Mouse (Mus musculus) heart, embryonic 14.5 days (tissue): ENCODE measurements at regions not wholly inside any gene's neighbourhood (a gene's known extent, or its start where the extent isn't known, plus 50 kb on each side); places are given as distances from the start of the nearest gene placed in this dataset.

Source experiments
- ATAC-seq: fragments of 200-750 bp; cut with Nextera tagmentation; 2 replicates; pipeline ENCODE4 v1.8.0; 2017; ENCODE audit warnings: low read depth, moderate TSS enrichment; ENCODE audit not compliant: insufficient number of reproducible peaks, insufficient read depth, low FRiP score
- H3K27ac ChIP-seq, 2 experiments: fragments of 200-500 bp in 1 of 2; fragments of 300-500 bp in 1 of 2; sonication (generic) in 1 of 2; replicated peaks in 1 of 2; 2 replicates each; pipeline ENCODE4 v1.5.1; 2012 to 2014; ENCODE audit warnings: low read depth in 2 of 2, low read length in 2 of 2, control low read depth in 1 of 2, mild to moderate bottlenecking in 1 of 2, mixed read lengths in 1 of 2; ENCODE audit not compliant: control insufficient read depth in 1 of 2, insufficient read depth in 1 of 2
- H3K27me3 ChIP-seq: fragments of 300-500 bp; sonication (generic); 2 replicates; pipeline ENCODE4 v1.6.1; 2014; ENCODE audit warnings: mild to moderate bottlenecking, low read length, control low read depth; ENCODE audit not compliant: control insufficient read depth, insufficient read depth
- H3K36me3 ChIP-seq: fragments of 300-500 bp; sonication (generic); 2 replicates; pipeline ENCODE4 v1.6.1; 2014; ENCODE audit warnings: mild to moderate bottlenecking, control low read depth, low read length, mixed read lengths; ENCODE audit not compliant: control insufficient read depth, insufficient read depth
- H3K4me1 ChIP-seq, 2 experiments: fragments of 200-500 bp in 1 of 2; fragments of 300-500 bp in 1 of 2; sonication (generic) in 1 of 2; 2 replicates each; pipeline ENCODE4 v1.6.1; 2012 to 2014; ENCODE audit warnings: low read length in 2 of 2, control low read depth in 1 of 2, mixed read lengths in 1 of 2; ENCODE audit not compliant: control insufficient read depth in 2 of 2, insufficient read depth in 2 of 2
- H3K4me2 ChIP-seq: fragments of 300-500 bp; sonication (generic); 2 replicates; pipeline ENCODE4 v1.6.1; 2014; ENCODE audit warnings: mild to moderate bottlenecking, low read length
- H3K4me3 ChIP-seq, 2 experiments: fragments of 200-500 bp in 1 of 2; fragments of 300-500 bp in 1 of 2; sonication (generic) in 1 of 2; 2 replicates each; pipeline ENCODE4 v1.5.1; 2012 to 2014; ENCODE audit warnings: low read length in 2 of 2, mild to moderate bottlenecking in 2 of 2, control low read depth in 1 of 2, low read depth in 1 of 2, moderate library complexity in 1 of 2; ENCODE audit not compliant: control insufficient read depth in 1 of 2, insufficient read depth in 1 of 2
- H3K9ac ChIP-seq: fragments of 300-500 bp; sonication (generic); 2 replicates; pipeline ENCODE4 v1.6.1; 2014; ENCODE audit warnings: mild to moderate bottlenecking, low read length
- H3K9me3 ChIP-seq: fragments of 300-500 bp; sonication (generic); 2 replicates; pipeline ENCODE4 v1.6.1; 2016; ENCODE audit warnings: low read length, control low read depth; ENCODE audit not compliant: control insufficient read depth
- WGBS: fragments of 180-500 bp; shearing (Covaris S2); extraction: QIAGEN DNeasy Blood & Tissue Kit; methylation state at CpG from one replicate; pipeline ENCODE4 v1.1.7; 2014; 5-methylcytosine and 5-hydroxymethylcytosine counted together

DNA sequence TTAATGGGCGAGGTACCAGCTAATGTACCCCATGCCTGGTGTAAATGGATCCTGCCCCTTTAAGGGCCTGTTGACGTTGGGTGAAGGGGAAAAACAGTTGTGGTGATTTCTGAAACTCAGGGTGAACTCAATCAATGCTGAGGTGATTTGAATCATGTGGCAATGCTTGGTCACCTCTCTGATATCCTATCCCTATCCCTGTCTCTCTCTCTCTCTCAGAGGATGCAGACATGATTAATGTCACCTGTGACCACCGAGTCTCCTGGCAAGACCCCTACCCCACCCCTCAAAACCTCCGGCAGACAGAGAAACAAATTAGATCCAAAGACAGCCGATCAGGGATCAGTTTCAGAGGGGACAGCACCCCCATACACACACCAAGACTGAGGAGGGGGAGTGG, 54.8 kb upstream of the Tbx3 start:
- no peak for ATAC-seq
- Histone ChIP-seq H3K27ac (no peak overlapping the region), H3K27me3 (peaks cover 14% of the 10 kb centered on the region), H3K4me2 (no peak overlapping the region), H3K4me3 (no peak overlapping the region), H3K36me3 (no peaks in the 10 kb centered on the region), H3K9ac (no peak overlapping the region), H3K9me3 (no peaks in the 10 kb centered on the region), H3K4me1 (peaks cover 6 to 9% of the 10 kb centered on the region in 2 experiments; a peak in 3 of 4 replicates)
- 39% methylated on average over 5 of the region's 5 CpGs for WGBS

DNA sequence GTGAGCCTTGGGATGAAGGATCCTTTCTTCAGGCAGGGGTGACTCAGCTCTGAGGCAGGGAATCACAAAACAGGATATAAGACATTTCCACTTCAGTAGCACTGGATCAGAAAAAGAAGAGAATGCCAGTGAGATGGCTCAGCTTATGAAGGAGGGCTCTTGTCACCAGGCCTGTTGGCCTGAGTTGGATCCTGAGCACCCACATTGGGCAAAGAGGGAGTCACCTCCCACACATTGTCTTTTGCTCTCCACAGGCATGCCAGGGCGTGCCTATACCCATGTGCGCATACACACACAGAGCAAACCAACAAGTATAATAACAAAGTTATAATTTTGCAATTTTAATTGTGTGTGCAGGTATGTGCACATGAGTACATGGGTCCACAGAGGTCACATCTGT, 52.6 kb upstream of the Tbx3 start:
- peaks cover 18% of the 10 kb centered on the region for H3K27me3 ChIP-seq
- 91% methylated on average over 2 of the region's 2 CpGs for WGBS
- no peak for ATAC-seq

DNA sequence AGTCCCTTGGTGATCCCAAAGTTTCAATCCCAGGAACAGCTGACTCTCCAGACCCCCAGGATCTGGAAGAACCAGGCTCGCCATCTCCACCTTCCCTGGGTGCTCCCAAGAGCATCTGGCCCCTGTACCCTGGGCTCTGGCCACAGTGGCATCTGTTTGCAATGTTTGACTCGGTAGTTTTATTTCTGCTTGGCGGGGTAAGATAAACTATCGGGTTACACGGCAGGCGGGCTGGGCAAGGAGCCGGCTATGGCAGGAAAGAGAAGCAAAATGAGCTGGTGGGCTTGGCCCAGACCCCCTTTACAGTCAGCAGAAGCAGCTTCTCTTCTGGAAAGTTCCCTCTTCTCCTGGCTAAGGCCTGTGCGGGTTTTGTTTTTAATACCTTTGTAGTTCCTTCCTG, 50.6 kb upstream of the Tbx3 start:
- no peaks in the 10 kb centered on the region for H3K9me3 ChIP-seq
- H3K4me3 ChIP-seq, result no peak overlapping the region
- no peak overlapping the region for H3K27ac ChIP-seq
- peaks cover 36% of the 10 kb centered on the region for H3K27me3 ChIP-seq
- ATAC-seq, result no peak
- no peaks in the 10 kb centered on the region for H3K36me3 ChIP-seq
- H3K4me2 ChIP-seq, result no peak overlapping the region
- 42% methylated on average over 8 of the region's 8 CpGs for WGBS
- H3K4me1 ChIP-seq, result peaks cover 0 to 6% of the 10 kb centered on the region in 2 experiments; a peak in 1 of 4 replicates
- H3K9ac ChIP-seq, result no peak overlapping the region

More for the DNA sequence above, 52.6 kb upstream of the Tbx3 start:
- Histone ChIP-seq H3K4me3 (no peak overlapping the region), H3K27ac (no peak overlapping the region), H3K4me1 (peaks cover 6 to 9% of the 10 kb centered on the region in 2 experiments; a peak in 3 of 4 replicates), H3K36me3 (no peaks in the 10 kb centered on the region), H3K9ac (no peak overlapping the region), H3K9me3 (no peaks in the 10 kb centered on the region), H3K4me2 (no peak overlapping the region)
